Comparison of ENCODE assay signal across 8 mouse cellular contexts in the genomic region with DNA sequence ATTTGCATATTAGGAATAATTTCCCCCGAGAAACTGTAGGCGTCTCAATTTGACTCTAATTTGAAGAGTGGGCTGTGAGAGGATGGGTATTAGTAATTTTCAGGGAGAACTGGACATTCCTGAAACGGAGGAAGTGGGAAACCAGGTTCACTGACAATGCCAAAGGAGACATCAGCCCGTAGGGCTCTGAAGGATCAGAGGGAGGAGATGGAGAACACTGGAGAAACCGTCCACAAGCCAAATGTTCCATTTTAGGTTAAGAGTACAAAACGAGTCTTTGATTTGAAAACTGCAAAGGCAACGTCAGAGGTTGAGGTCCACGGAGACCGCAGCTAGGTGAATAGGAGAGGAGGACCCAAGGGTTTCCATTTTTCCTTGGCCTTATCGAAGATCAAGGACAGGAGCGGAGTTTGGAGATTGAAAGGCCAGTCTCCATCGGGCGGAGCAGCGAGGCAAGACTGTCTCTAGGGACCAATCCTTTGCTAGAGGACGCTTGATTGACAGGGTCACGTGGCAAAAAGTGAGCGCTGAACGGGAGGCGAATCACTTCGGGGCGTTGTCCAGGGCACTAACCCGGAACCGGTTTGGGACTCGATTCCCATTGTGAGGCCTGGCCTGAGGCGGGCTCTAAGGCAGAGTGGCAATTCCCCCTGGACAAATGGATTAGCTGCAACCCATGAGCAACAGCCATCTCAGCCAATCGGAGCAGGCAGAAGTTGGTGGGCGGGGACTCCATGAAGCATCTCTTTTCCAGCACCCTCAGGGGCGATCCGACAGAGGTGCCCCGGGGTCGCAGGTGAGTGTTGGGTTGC. TPM values are rescaled to one million over a fixed set of nuclear protein-coding genes. Genes with fewer than 3 reads are reported as not detected.
DNase-seq lines count a peak whose midpoint lies in the region; ATAC-seq lines count a peak whose summit lies in the region.

A gene (plus strand): TSS at position 735 of the 812 bp plus-strand sequence.

- H3K27ac ChIP-seq in hindbrain, embryonic 14.5 days: peak within 1 kb of the TSS; percentile 82

- WGBS in hindbrain, embryonic 14.5 days: under 1% methylated on average over 31 of the region's 31 CpGs

- peak; percentile 99 for DNase-seq in R1 (ENCODE audit: low read depth, low spot score)
- DNase-seq in cerebellum, postnatal 25 days: peak; percentile 94 to 95
- DNase-seq in frontal cortex, postnatal 25 days (ENCODE audit: low spot score in 2 of 2): peak; percentile 93 to 97
- DNase-seq in hindbrain, embryonic 14.5 days (ENCODE audit: low spot score): peak; percentile 97
- peak; percentile 97 to 99 for DNase-seq in layer of hippocampus, postnatal 36 days
- DNase-seq in lung, postnatal 36 days: peak; percentile 100
- peak; percentile 100 for DNase-seq in retina, postnatal 1 day
- DNase-seq in urinary bladder, adult 18-20 months (ENCODE audit: low spot score in 2 of 2): peak; percentile 93 to 99

- H3K9ac ChIP-seq in hindbrain, embryonic 14.5 days: peak within 1 kb of the TSS; percentile 65

- no peaks in the 10 kb centered on the region for H3K36me3 ChIP-seq in hindbrain, embryonic 14.5 days (replicated peaks; ENCODE audit: control insufficient read depth, insufficient read depth)

- peak within 1 kb of the TSS; percentile 59 for H3K4me3 ChIP-seq in hindbrain, embryonic 14.5 days (replicated peaks; ENCODE audit: low read length)

- peak; percentile 100 for ATAC-seq in hindbrain, embryonic 14.5 days (ENCODE audit: low FRiP score)

- no peaks in the 10 kb centered on the region for H3K9me3 ChIP-seq in hindbrain, embryonic 14.5 days (ENCODE audit: control insufficient read depth, low read length)

- H3K4me2 ChIP-seq in hindbrain, embryonic 14.5 days (replicated peaks): peak within 1 kb of the TSS; percentile 57

- no peaks in the 10 kb centered on the region for H3K27me3 ChIP-seq in hindbrain, embryonic 14.5 days (ENCODE audit: control insufficient read depth, insufficient read depth, low read length)

- H3K4me1 ChIP-seq in hindbrain, embryonic 14.5 days (replicated peaks; ENCODE audit: control insufficient read depth, insufficient read depth, low read length): peaks cover 19% of the 10 kb centered on the region

RNA-seq across cellular contexts. Expression of the gene that starts here (rescaled TPM):
- polyA plus RNA-seq in hindbrain, embryonic 14.5 days (2014; fragmentation: Nextera tagmentation; extraction: Ambion mirVana): 48.5 and 57.7 TPM in 2 replicates
- total RNA-seq in layer of hippocampus, postnatal 36 days (2021): 10 to 100 TPM; 55.7 to 64.7 TPM

Comparison
In these comparisons a context has a peak if more than half of its experiments do, and no peak if none do; other contexts are left out.
1. Peak in every context shown above with its lines: DNase-seq, ATAC-seq, H3K4me3 ChIP-seq and H3K27ac ChIP-seq.